Mouse (Mus musculus): Measurements from ENCODE around the gene Gm3005. TPM values are rescaled to one million over a fixed set of nuclear protein-coding genes. Genes with fewer than 3 reads are reported as not detected.
"Not testable (repeated sequence)": the region's sequence is repeated elsewhere in the genome, so short reads cannot be mapped to it uniquely, and the experiment has no call there.

Gene Gm3005
- 0.16 TPM in 1 of 2 replicates, not detected in the other for polyA plus RNA-seq (2014; fragmentation: Nextera tagmentation; extraction: Ambion mirVana)

GRCm38 (mm10) chr14:3427803-3428202 lies at the start of gene Gm3005:
Gene Gm3005, plus strand, starts transcription at chr14:3428103.
- not testable (repeated sequence) for ATAC-seq (ENCODE audit: low read depth); H3K4me2 ChIP-seq (ENCODE audit: low read depth, low read length); H3K4me1 ChIP-seq (ENCODE audit: control insufficient read depth, insufficient read depth, low read length); H3K9ac ChIP-seq (ENCODE audit: low read depth, low read length); DNase-seq (ENCODE audit: low spot score); H3K27ac ChIP-seq (replicated peaks; ENCODE audit: low read depth, low read length); H3K4me3 ChIP-seq (ENCODE audit: low read depth, low read length); H3K9me3 ChIP-seq (ENCODE audit: control insufficient read depth, low read length); H3K27me3 ChIP-seq (replicated peaks; ENCODE audit: control insufficient read depth, insufficient read depth, low read length); H3K36me3 ChIP-seq (ENCODE audit: control insufficient read depth, insufficient read depth, low read length)
- no CpG with 5 or more reads among the region's 2 CpGs for WGBS

GRCm38 (mm10) chr14:3394793-3395192 lies 33.1 kb upstream of the Gm3005 start, which contains the start of gene Gm10413:
Gene Gm10413, plus strand, starts transcription at chr14:3395093.
- no CpG with 5 or more reads among the region's 2 CpGs for WGBS
- not testable (repeated sequence) for H3K4me3 ChIP-seq (ENCODE audit: low read depth, low read length); H3K4me2 ChIP-seq (ENCODE audit: low read depth, low read length); H3K4me1 ChIP-seq (ENCODE audit: control insufficient read depth, insufficient read depth, low read length); DNase-seq (ENCODE audit: low spot score); ATAC-seq (ENCODE audit: low read depth); H3K27me3 ChIP-seq (replicated peaks; ENCODE audit: control insufficient read depth, insufficient read depth, low read length); H3K9me3 ChIP-seq (ENCODE audit: control insufficient read depth, low read length); H3K27ac ChIP-seq (replicated peaks; ENCODE audit: low read depth, low read length); H3K9ac ChIP-seq (ENCODE audit: low read depth, low read length); H3K36me3 ChIP-seq (ENCODE audit: control insufficient read depth, insufficient read depth, low read length)

- H3K36me3 ChIP-seq (ENCODE audit: control insufficient read depth, insufficient read depth, low read length); DNase-seq (ENCODE audit: low spot score); H3K9ac ChIP-seq (ENCODE audit: low read depth, low read length); H3K4me1 ChIP-seq (ENCODE audit: control insufficient read depth, insufficient read depth, low read length); H3K9me3 ChIP-seq (ENCODE audit: control insufficient read depth, low read length); H3K27me3 ChIP-seq (replicated peaks; ENCODE audit: control insufficient read depth, insufficient read depth, low read length); H3K4me2 ChIP-seq (ENCODE audit: low read depth, low read length); H3K27ac ChIP-seq (replicated peaks; ENCODE audit: low read depth, low read length); ATAC-seq (ENCODE audit: low read depth); H3K4me3 ChIP-seq (ENCODE audit: low read depth, low read length): not testable (repeated sequence)
- WGBS, result no CpG with 5 or more reads among the region's 32 CpGs
Measured at GRCm38 (mm10) chr14:3412314-3412713, 15.6 kb upstream of the Gm3005 start, which contains the start of gene Gm10409. Gene Gm10409, plus strand, starts transcription at chr14:3412614.

- no CpG with 5 or more reads among the region's 3 CpGs for WGBS
- ATAC-seq (ENCODE audit: low read depth), result not testable (repeated sequence)
Measured at GRCm38 (mm10) chr14:3449079-3449478, 21.2 kb downstream of the Gm3005 start, which contains the start of gene Gm10408. Gene Gm10408, plus strand, starts transcription at chr14:3449379.

GRCm38 (mm10) chr14:3634212-3634611 lies 206.3 kb downstream of the Gm3005 start, which contains the start of gene Gm3012:
Gene Gm3012, plus strand, starts transcription at chr14:3634512.
- H3K9me3 ChIP-seq (ENCODE audit: control insufficient read depth, low read length); H3K27ac ChIP-seq (replicated peaks; ENCODE audit: low read depth, low read length); H3K4me2 ChIP-seq (ENCODE audit: low read depth, low read length); H3K9ac ChIP-seq (ENCODE audit: low read depth, low read length); H3K27me3 ChIP-seq (replicated peaks; ENCODE audit: control insufficient read depth, insufficient read depth, low read length); H3K4me1 ChIP-seq (ENCODE audit: control insufficient read depth, insufficient read depth, low read length); DNase-seq (ENCODE audit: low spot score); ATAC-seq (ENCODE audit: low read depth); H3K4me3 ChIP-seq (ENCODE audit: low read depth, low read length); H3K36me3 ChIP-seq (ENCODE audit: control insufficient read depth, insufficient read depth, low read length): not testable (repeated sequence)
- WGBS, result no CpG with 5 or more reads among the region's 2 CpGs

More at GRCm38 (mm10) chr14:3449079-3449478, 21.2 kb downstream of the Gm3005 start, which contains the start of gene Gm10408:
- not testable (repeated sequence) for H3K4me2 ChIP-seq (ENCODE audit: low read depth, low read length); H3K9me3 ChIP-seq (ENCODE audit: control insufficient read depth, low read length); H3K27me3 ChIP-seq (replicated peaks; ENCODE audit: control insufficient read depth, insufficient read depth, low read length); DNase-seq (ENCODE audit: low spot score); H3K36me3 ChIP-seq (ENCODE audit: control insufficient read depth, insufficient read depth, low read length); H3K4me3 ChIP-seq (ENCODE audit: low read depth, low read length); H3K27ac ChIP-seq (replicated peaks; ENCODE audit: low read depth, low read length); H3K4me1 ChIP-seq (ENCODE audit: control insufficient read depth, insufficient read depth, low read length); H3K9ac ChIP-seq (ENCODE audit: low read depth, low read length)

Other genes starting within 250 kb of the Gm3005 start
- not detected in 2 replicates for gene Gm5795, start 239.8 kb upstream of the Gm3005 start, polyA plus RNA-seq (2014; fragmentation: Nextera tagmentation; extraction: Ambion mirVana)
- 2.6 and 3.4 TPM in 2 replicates for gene D830030K20Rik, start 219.6 kb upstream of the Gm3005 start, polyA plus RNA-seq (2014; fragmentation: Nextera tagmentation; extraction: Ambion mirVana)
- 0.17 TPM in 1 of 2 replicates, not detected in the other for gene Gm2956, start 95.5 kb upstream of the Gm3005 start, polyA plus RNA-seq (2014; fragmentation: Nextera tagmentation; extraction: Ambion mirVana)
- not detected in 2 replicates for gene Gm10413, start 33.0 kb upstream of the Gm3005 start, polyA plus RNA-seq (2014; fragmentation: Nextera tagmentation; extraction: Ambion mirVana)
- gene Gm10409, start 15.5 kb upstream of the Gm3005 start, polyA plus RNA-seq (2014; fragmentation: Nextera tagmentation; extraction: Ambion mirVana), result 0.65 and 0.87 TPM in 2 replicates
- gene Gm10408, start 21.3 kb downstream of the Gm3005 start, polyA plus RNA-seq (2014; fragmentation: Nextera tagmentation; extraction: Ambion mirVana), result not detected in 2 replicates
- gene Gm3012, start 206.4 kb downstream of the Gm3005 start, polyA plus RNA-seq (2014; fragmentation: Nextera tagmentation; extraction: Ambion mirVana), result not detected in 2 replicates
- gene Gm3020, start 223.9 kb downstream of the Gm3005 start, polyA plus RNA-seq (2014; fragmentation: Nextera tagmentation; extraction: Ambion mirVana), result 0.65 and 0.87 TPM in 2 replicates